Mouse (Mus musculus) neural tube, embryonic 15.5 days (tissue): Measurements from ENCODE around the gene Mapk8ip2. TPM values are rescaled to one million over a fixed set of nuclear protein-coding genes. Genes with fewer than 3 reads are reported as not detected.

Source experiments
- ATAC-seq: fragments of 200-750 bp; cut with Nextera tagmentation; 2 replicates; pipeline ENCODE4 v1.8.0; 2017; ENCODE audit warnings: mild to moderate bottlenecking, moderate TSS enrichment, moderate library complexity; ENCODE audit not compliant: low FRiP score
- H3K27ac ChIP-seq: fragments of 300-500 bp; sonication (generic); replicated peaks from 2 replicates; pipeline ENCODE4 v1.5.1; 2015; ENCODE audit warnings: mild to moderate bottlenecking, inconsistent platforms
- H3K27me3 ChIP-seq: fragments of 300-500 bp; sonication (generic); replicated peaks from 2 replicates; pipeline ENCODE4 v1.6.1; 2015; ENCODE audit warnings: inconsistent platforms
- H3K36me3 ChIP-seq: fragments of 300-500 bp; sonication (generic); 2 replicates; pipeline ENCODE4 v1.6.1; 2015; ENCODE audit warnings: inconsistent platforms
- H3K4me1 ChIP-seq: fragments of 300-500 bp; sonication (generic); 2 replicates; pipeline ENCODE4 v1.6.1; 2015; ENCODE audit warnings: inconsistent platforms
- H3K4me2 ChIP-seq: fragments of 300-500 bp; sonication (generic); 2 replicates; pipeline ENCODE4 v1.6.1; 2015; ENCODE audit warnings: inconsistent platforms, mild to moderate bottlenecking, moderate library complexity
- H3K4me3 ChIP-seq: fragments of 300-500 bp; sonication (generic); replicated peaks from 2 replicates; pipeline ENCODE4 v1.5.1; 2015; ENCODE audit warnings: mild to moderate bottlenecking, inconsistent platforms
- H3K9ac ChIP-seq: fragments of 300-500 bp; sonication (generic); replicated peaks from 2 replicates; pipeline ENCODE4 v1.6.1; 2015; ENCODE audit warnings: mild to moderate bottlenecking, inconsistent platforms
- H3K9me3 ChIP-seq: fragments of 300-500 bp; sonication (generic); replicated peaks from 2 replicates; pipeline ENCODE4 v1.6.1; 2016; ENCODE audit warnings: inconsistent platforms
- WGBS: fragments of 180-500 bp; shearing (Covaris S2); methylation state at CpG from one replicate; pipeline ENCODE4 v1.1.7; 2015; ENCODE audit warnings: mixed read lengths; 5-methylcytosine and 5-hydroxymethylcytosine counted together
- polyA plus RNA-seq: library from polyadenylated mRNA; unstranded; fragments of >200 nt; fragmentation: Nextera tagmentation; extraction: Ambion mirVana; gene quantifications from 2 replicates; pipeline ENCODE4 v1.2.1, GENCODE M21; 2015

Mapk8ip2 gene
- polyA plus RNA-seq, 1 experiment from 2014 or later = 85.4 TPM

GRCm38 (mm10) chr15:89496841-89497240 lies 43.1 kb downstream of the Mapk8ip2 start:
- H3K9me3 ChIP-seq = no peaks in the 10 kb centered on the region
- no peak overlapping the region for H3K9ac ChIP-seq
- ATAC-seq = no peak
- H3K27ac ChIP-seq = no peak overlapping the region
- 41% methylated on average over 2 of the region's 2 CpGs for WGBS
- H3K4me2 ChIP-seq = no peak overlapping the region
- H3K4me1 ChIP-seq = peaks cover 38% of the 10 kb centered on the region
- no peaks in the 10 kb centered on the region for H3K36me3 ChIP-seq
- peaks cover 8% of the 10 kb centered on the region; the same call in 1 of the 2 replicates for H3K27me3 ChIP-seq
- no peak overlapping the region for H3K4me3 ChIP-seq

DNA sequence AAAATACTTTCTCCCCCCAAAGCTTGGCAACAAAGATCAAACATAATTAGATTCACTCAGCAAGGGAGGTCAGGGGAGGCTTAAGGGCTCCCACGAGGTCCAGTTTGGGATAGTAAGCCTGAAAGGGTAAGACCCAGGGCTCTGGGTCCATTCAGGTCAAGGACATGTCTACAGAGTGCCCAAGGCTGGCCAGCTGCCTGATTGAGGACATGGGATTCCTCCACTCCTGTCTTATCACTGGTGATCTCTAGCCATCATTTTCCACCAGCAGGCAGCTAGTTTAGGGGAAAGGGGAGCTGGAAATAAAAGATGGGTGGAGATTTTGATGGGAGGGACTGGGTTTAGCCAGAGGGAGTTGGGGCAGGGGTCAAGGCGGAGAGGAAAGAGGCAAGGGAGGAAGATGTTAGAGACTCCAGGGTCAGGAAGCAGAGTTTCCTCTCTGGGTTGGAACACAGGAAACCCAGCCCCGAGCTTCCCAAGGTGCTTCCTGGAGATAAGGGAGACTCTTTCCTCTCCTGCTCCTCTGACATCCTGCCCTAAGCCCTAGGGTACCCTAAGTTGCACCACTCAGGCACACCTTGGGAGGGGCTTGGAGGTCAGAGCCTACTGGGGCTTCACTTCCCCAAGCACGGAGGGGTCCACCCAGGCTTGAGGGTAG lies 43.8 kb downstream of the Mapk8ip2 start:
- H3K4me3 ChIP-seq = peak overlapping the region; percentile 74; the same call in 1 of the 2 replicates

GRCm38 (mm10) chr15:89498049-89498960 lies 44.6 kb downstream of the Mapk8ip2 start:
- Histone ChIP-seq H3K9ac (peak overlapping the region; percentile 85), H3K36me3 (peaks cover 5% of the 10 kb centered on the region), H3K4me1 (peaks cover 38% of the 10 kb centered on the region), H3K27ac (peak overlapping the region; percentile 88), H3K9me3 (no peaks in the 10 kb centered on the region), H3K4me2 (peak overlapping the region; percentile 73), H3K27me3 (peaks cover 8% of the 10 kb centered on the region; the same call in 1 of the 2 replicates), H3K4me3 (peak overlapping the region; percentile 74)
- peak; percentile 28 for ATAC-seq
- 4% methylated on average over 41 of the region's 41 CpGs for WGBS

More for the DNA sequence above, 43.8 kb downstream of the Mapk8ip2 start:
- WGBS = 42% methylated on average over 4 of the region's 4 CpGs
- H3K4me2 ChIP-seq = peak overlapping the region; percentile 73; the same call in 1 of the 2 replicates
- H3K36me3 ChIP-seq = no peaks in the 10 kb centered on the region
- H3K27me3 ChIP-seq = peaks cover 8% of the 10 kb centered on the region; the same call in 1 of the 2 replicates
- H3K4me1 ChIP-seq = peaks cover 38% of the 10 kb centered on the region
- no peaks in the 10 kb centered on the region for H3K9me3 ChIP-seq
- ATAC-seq = no peak
- H3K27ac ChIP-seq = no peak overlapping the region
- no peak overlapping the region for H3K9ac ChIP-seq

DNA sequence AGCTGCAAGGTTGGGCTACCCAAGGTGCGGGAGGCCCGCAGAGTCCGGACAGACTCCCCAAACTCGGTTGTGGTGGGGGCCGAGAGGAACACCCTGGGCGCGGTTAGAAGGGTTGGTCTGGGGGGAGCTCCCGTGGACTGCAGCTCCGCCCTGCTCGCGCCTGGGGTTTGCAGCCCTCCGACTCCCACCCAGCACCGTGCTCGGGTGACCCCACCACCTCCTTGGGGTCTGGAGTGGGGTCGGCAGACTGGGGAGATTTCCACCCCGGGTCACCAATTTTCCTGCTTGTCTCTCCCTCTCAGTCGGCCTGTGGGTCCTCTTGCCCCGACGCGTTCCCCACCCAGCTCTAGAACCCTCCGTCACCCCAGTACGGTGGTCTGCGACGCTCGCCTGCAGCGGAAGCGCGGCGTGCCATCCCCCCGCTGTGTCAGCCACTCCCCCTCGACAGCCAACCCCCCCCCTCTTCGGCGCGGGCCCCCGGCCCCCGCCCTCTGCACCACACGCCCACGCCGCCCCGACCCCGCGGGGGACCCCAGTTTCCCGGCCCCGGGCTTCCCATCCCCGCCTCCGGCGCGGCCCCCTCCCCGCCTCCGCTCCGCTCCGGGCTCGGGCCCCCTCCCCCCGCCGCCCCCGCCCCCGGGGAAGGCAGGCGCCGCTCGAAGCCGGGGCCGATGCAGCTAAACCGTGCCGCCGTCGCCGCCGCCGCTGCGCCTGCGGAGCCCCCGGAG lies 45.4 kb downstream of the Mapk8ip2 start, which contains the start of gene Shank3:
Gene Shank3, plus strand, starts transcription at position 663 of the 728 bp plus-strand sequence.
- peaks cover 8% of the 10 kb centered on the region; the same call in 1 of the 2 replicates for H3K27me3 ChIP-seq
- H3K4me3 ChIP-seq = peak within 1 kb of the TSS; percentile 74
- H3K27ac ChIP-seq = peak within 1 kb of the TSS; percentile 88
- peak within 1 kb of the TSS; percentile 85 for H3K9ac ChIP-seq
- H3K4me2 ChIP-seq = peak within 1 kb of the TSS; percentile 73
- peaks cover 13% of the 10 kb centered on the region for H3K36me3 ChIP-seq
- H3K9me3 ChIP-seq = no peaks in the 10 kb centered on the region
- H3K4me1 ChIP-seq = peaks cover 38% of the 10 kb centered on the region
- 1% methylated on average over 50 of the region's 72 CpGs for WGBS
- ATAC-seq = peak; percentile 70

DNA sequence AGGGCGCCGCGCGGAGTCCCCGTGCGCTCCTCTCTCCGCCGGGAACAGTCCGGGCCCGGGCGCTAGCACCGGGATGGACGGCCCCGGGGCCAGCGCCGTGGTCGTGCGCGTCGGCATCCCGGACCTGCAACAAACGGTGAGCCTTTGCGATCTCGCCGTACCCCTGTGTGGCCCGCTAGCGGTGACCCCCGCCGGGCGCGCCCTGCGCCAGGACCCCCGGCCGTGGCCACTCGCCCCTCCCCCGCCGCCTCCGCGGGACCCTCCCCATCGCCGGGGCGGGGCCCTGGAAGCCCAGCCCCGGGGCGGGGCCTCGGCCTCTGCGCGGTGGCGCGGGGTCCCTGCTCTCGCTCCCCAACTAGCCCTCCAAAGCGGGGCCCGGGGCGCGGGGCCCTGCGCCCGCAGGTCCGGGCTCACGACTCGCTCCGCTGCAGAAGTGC lies 46.1 kb downstream of the Mapk8ip2 start:
- 2% methylated on average over 32 of the region's 60 CpGs for WGBS
- no peaks in the 10 kb centered on the region for H3K9me3 ChIP-seq

GRCm38 (mm10) chr15:89500221-89500791 lies 46.6 kb downstream of the Mapk8ip2 start:
- peaks cover 22% of the 10 kb centered on the region for H3K36me3 ChIP-seq
- peak overlapping the region; percentile 88 for H3K27ac ChIP-seq
- under 1% methylated on average over 35 of the region's 35 CpGs for whole genome bisulfite sequencing
- H3K9me3 ChIP-seq = no peaks in the 10 kb centered on the region
- H3K4me2 ChIP-seq = peak overlapping the region; percentile 73
- peaks cover 8% of the 10 kb centered on the region; the same call in 1 of the 2 replicates for H3K27me3 ChIP-seq
- H3K9ac ChIP-seq = peak overlapping the region; percentile 85
- peaks cover 38% of the 10 kb centered on the region for H3K4me1 ChIP-seq
- ATAC-seq = peak; percentile 36
- H3K4me3 ChIP-seq = peak overlapping the region; percentile 74

More for the DNA sequence above, 46.1 kb downstream of the Mapk8ip2 start:
- peak; percentile 85 for ATAC-seq
- peak overlapping the region; percentile 73 for H3K4me2 ChIP-seq
- peaks cover 38% of the 10 kb centered on the region for H3K4me1 ChIP-seq
- peaks cover 8% of the 10 kb centered on the region; the same call in 1 of the 2 replicates for H3K27me3 ChIP-seq
- H3K9ac ChIP-seq = peak overlapping the region; percentile 85
- H3K4me3 ChIP-seq = peak overlapping the region; percentile 74
- peak overlapping the region; percentile 88 for H3K27ac ChIP-seq
- peaks cover 19% of the 10 kb centered on the region for H3K36me3 ChIP-seq

DNA sequence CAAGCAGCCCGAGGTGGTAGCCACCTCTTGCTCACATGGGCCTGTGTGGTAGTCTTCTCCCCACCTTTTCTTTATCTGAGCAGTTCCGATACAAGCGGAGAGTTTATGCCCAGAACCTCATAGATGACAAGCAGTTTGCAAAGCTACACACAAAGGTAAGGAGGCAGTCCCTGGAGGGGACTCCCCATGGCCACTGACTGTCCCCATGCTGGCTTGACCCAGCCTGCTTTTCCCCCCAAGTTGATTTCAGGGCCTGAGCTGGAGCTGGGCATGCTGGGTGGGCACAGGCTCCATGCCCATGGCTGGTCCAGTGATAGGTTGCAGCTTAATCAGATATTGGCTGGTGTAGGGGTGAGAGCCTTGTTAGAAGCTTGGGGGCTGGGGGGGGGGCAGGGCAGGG lies 47.6 kb downstream of the Mapk8ip2 start:
- Histone ChIP-seq H3K27me3 (peaks cover 8% of the 10 kb centered on the region; the same call in 1 of the 2 replicates), H3K4me3 (0 out of 2 replicates have a peak overlapping the region, but pooled peaks have one; percentile 74), H3K9me3 (no peaks in the 10 kb centered on the region), H3K36me3 (peaks cover 33% of the 10 kb centered on the region), H3K27ac (no peak overlapping the region), H3K4me2 (peak overlapping the region; percentile 73), H3K9ac (no peak overlapping the region), H3K4me1 (peaks cover 36% of the 10 kb centered on the region)
- 88% methylated on average over 3 of the region's 3 CpGs for WGBS
- no peak for ATAC-seq

- ATAC-seq = no peak
- H3K4me1 ChIP-seq = peaks cover 16% of the 10 kb centered on the region
- H3K27me3 ChIP-seq = no peaks in the 10 kb centered on the region
- no peak overlapping the region for H3K27ac ChIP-seq
- 95% methylated on average over 9 of the region's 9 CpGs for WGBS
- no peaks in the 10 kb centered on the region for H3K9me3 ChIP-seq
- peaks cover 54% of the 10 kb centered on the region for H3K36me3 ChIP-seq
- no peak overlapping the region for H3K4me2 ChIP-seq
- H3K4me3 ChIP-seq = no peak overlapping the region
- H3K9ac ChIP-seq = no peak overlapping the region
Measured at GRCm38 (mm10) chr15:89504838-89505237, 51.1 kb downstream of the Mapk8ip2 start.

DNA sequence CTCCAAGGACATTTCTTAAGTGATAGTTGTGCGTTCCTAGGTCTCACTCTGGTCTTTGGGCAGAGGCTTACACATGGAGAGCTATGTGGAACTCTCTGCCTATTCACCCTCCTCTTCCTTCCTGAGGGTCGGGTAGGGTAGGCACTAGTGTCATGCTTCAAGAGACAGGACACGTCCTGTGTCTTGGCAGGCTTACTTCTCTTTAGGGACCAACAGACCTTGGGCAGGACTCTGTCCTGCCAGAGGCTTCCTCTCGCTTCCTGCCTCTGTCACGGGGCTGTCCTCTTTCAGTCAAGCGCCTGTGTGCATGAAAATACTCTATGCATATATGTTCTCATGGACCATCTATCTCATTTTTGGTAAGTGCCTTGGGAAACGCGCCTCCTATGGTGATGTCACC lies 54.0 kb downstream of the Mapk8ip2 start:
- WGBS = 92% methylated on average over 8 of the region's 8 CpGs
- H3K36me3 ChIP-seq = peaks cover 54% of the 10 kb centered on the region
- no peaks in the 10 kb centered on the region for H3K9me3 ChIP-seq
- no peak overlapping the region for H3K9ac ChIP-seq
- H3K27ac ChIP-seq = no peak overlapping the region
- no peaks in the 10 kb centered on the region for H3K4me1 ChIP-seq
- no peaks in the 10 kb centered on the region for H3K27me3 ChIP-seq
- no peak overlapping the region for H3K4me3 ChIP-seq
- no peak overlapping the region for H3K4me2 ChIP-seq
- ATAC-seq = no peak

- no peaks in the 10 kb centered on the region for H3K4me1 ChIP-seq
- WGBS = 86% methylated on average over 4 of the region's 4 CpGs
- H3K4me3 ChIP-seq = no peak overlapping the region
- H3K36me3 ChIP-seq = peaks cover 19% of the 10 kb centered on the region
- H3K4me2 ChIP-seq = no peak overlapping the region
- no peak overlapping the region for H3K27ac ChIP-seq
- no peak overlapping the region for H3K9ac ChIP-seq
- H3K27me3 ChIP-seq = no peaks in the 10 kb centered on the region
- ATAC-seq = no peak
- H3K9me3 ChIP-seq = no peaks in the 10 kb centered on the region
Measured at GRCm38 (mm10) chr15:89512679-89513078, 59.0 kb downstream of the Mapk8ip2 start.
